Mouse (Mus musculus) limb, embryonic 12.5 days (tissue): ENCODE data around the gene Sorbs1. TPM values are rescaled to one million over a fixed set of nuclear protein-coding genes. Genes with fewer than 3 reads are reported as not detected.

ENCODE experiments used
- ATAC-seq: fragments of 200-750 bp; cut with Nextera tagmentation; 2 replicates; pipeline ENCODE4 v1.8.0; 2017; ENCODE audit warnings: low read depth, moderate TSS enrichment; ENCODE audit not compliant: insufficient number of reproducible peaks, insufficient read depth, low FRiP score, low TSS enrichment
- H3K27ac ChIP-seq: fragments of 300-500 bp; sonication (generic); 2 replicates; pipeline ENCODE4 v1.5.1; 2016; ENCODE audit warnings: mild to moderate bottlenecking, moderate library complexity
- H3K27me3 ChIP-seq: fragments of 300-500 bp; sonication (generic); 2 replicates; pipeline ENCODE4 v1.6.1; 2016; ENCODE audit warnings: mild to moderate bottlenecking, moderate library complexity
- H3K36me3 ChIP-seq: fragments of 300-500 bp; sonication (generic); 2 replicates; pipeline ENCODE4 v1.6.1; 2016; ENCODE audit warnings: mild to moderate bottlenecking, moderate library complexity
- H3K4me1 ChIP-seq: fragments of 300-500 bp; sonication (generic); replicated peaks from 2 replicates; pipeline ENCODE4 v1.6.1; 2016
- H3K4me2 ChIP-seq: fragments of 300-500 bp; sonication (generic); 2 replicates; pipeline ENCODE4 v1.6.1; 2016; ENCODE audit warnings: mild to moderate bottlenecking, moderate library complexity
- H3K4me3 ChIP-seq: fragments of 300-500 bp; sonication (generic); replicated peaks from 2 replicates; pipeline ENCODE4 v1.5.1; 2016; ENCODE audit warnings: mild to moderate bottlenecking
- H3K9ac ChIP-seq: fragments of 300-500 bp; sonication (generic); replicated peaks from 2 replicates; pipeline ENCODE4 v1.6.1; 2016; ENCODE audit warnings: mild to moderate bottlenecking, moderate library complexity
- H3K9me3 ChIP-seq: fragments of 300-500 bp; sonication (generic); 2 replicates; pipeline ENCODE4 v1.6.1; 2016; ENCODE audit warnings: mild to moderate bottlenecking, moderate library complexity
- WGBS: fragments of 180-500 bp; shearing (Covaris S2); methylation state at CpG from one replicate; pipeline ENCODE4 v1.1.7; 2016; 5-methylcytosine and 5-hydroxymethylcytosine counted together
- polyA plus RNA-seq: library from polyadenylated mRNA; unstranded; fragments of >200 nt; fragmentation: Nextera tagmentation; extraction: Ambion mirVana; gene quantifications from 2 replicates; pipeline ENCODE4 v1.2.1, GENCODE M21; 2016

Gene Sorbs1
- polyA plus RNA-seq, 1 experiment from 2014 or later, result 37.3 TPM

- 83% methylated on average over 5 of the region's 5 CpGs for WGBS
- ATAC-seq, result no peak
These were observed 120.7 kb downstream of the Sorbs1 start for GRCm38 (mm10) chr19:40392795-40393392.

DNA sequence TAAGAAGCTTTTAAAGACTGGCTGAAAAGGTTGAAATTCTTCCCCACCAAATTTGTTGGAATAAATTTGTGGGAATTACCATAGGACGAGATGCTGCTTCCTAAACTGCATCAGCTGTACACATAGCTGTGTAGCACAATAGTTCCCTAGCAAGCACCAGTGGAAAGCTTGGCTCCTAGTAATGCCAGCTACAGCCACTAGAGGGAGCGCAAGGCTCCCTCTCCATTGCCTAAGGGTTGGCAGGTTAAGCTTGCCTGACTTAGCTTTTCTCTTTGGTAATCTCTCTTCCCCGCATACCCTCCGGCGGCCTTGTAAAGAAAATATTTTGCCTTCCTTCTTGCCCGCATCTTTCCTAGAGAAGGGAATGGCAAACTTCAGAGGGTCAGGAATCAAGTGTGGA, 122.1 kb downstream of the Sorbs1 start:
- ATAC-seq, result no peak
- WGBS, result 17% methylated on average over 6 of the region's 6 CpGs
- H3K4me3 ChIP-seq, result no peak overlapping the region
- no peaks in the 10 kb centered on the region for H3K9me3 ChIP-seq
- no peak overlapping the region for H3K27ac ChIP-seq
- no peak overlapping the region for H3K4me2 ChIP-seq
- no peaks in the 10 kb centered on the region for H3K36me3 ChIP-seq
- H3K9ac ChIP-seq, result no peak overlapping the region
- no peaks in the 10 kb centered on the region for H3K27me3 ChIP-seq
- H3K4me1 ChIP-seq, result peaks cover 17% of the 10 kb centered on the region

More at GRCm38 (mm10) chr19:40392795-40393392, 120.7 kb downstream of the Sorbs1 start:
- Histone ChIP-seq H3K27me3 (no peaks in the 10 kb centered on the region), H3K4me1 (peaks cover 17% of the 10 kb centered on the region), H3K9me3 (no peaks in the 10 kb centered on the region), H3K9ac (no peak overlapping the region), H3K4me3 (no peak overlapping the region), H3K4me2 (no peak overlapping the region), H3K36me3 (no peaks in the 10 kb centered on the region), H3K27ac (no peak overlapping the region)

DNA sequence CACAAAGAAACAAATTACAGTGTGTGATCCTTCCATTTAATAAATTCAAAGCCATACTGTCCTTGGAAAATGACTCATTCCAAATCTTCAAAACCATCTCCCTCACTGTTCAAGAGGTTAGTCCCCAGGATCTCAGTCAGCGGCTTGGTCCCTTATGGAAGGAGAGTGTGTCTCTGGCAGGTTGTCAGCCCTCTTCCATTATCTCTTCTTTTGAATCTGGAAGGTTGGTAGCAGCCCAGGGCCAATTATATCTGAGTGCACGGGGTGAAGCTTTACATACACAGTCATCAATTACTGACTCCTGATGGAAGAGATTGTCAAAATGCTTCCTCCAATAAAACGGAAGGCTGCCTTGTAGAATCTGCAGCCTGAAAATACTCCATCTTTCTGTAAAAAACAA, 126.7 kb downstream of the Sorbs1 start:
- H3K36me3 ChIP-seq, result no peaks in the 10 kb centered on the region
- no peak overlapping the region for H3K4me2 ChIP-seq
- no peaks in the 10 kb centered on the region for H3K27me3 ChIP-seq
- no peaks in the 10 kb centered on the region for H3K4me1 ChIP-seq
- no peak overlapping the region for H3K9ac ChIP-seq
- WGBS, result 82% methylated on average over 3 of the region's 3 CpGs
- no peak overlapping the region for H3K4me3 ChIP-seq
- H3K27ac ChIP-seq, result no peak overlapping the region
- no peaks in the 10 kb centered on the region for H3K9me3 ChIP-seq
- ATAC-seq, result no peak

- no peaks in the 10 kb centered on the region for H3K4me1 ChIP-seq
These were observed 128.2 kb downstream of the Sorbs1 start for GRCm38 (mm10) chr19:40385334-40385733.

GRCm38 (mm10) chr19:40383931-40384330, 129.6 kb downstream of the Sorbs1 start:
- 48% methylated on average over 5 of the region's 5 CpGs for WGBS

More at GRCm38 (mm10) chr19:40385334-40385733, 128.2 kb downstream of the Sorbs1 start:
- no peak overlapping the region for H3K9ac ChIP-seq
- no peak overlapping the region for H3K4me3 ChIP-seq
- H3K36me3 ChIP-seq, result no peaks in the 10 kb centered on the region
- WGBS, result 93% methylated on average over 3 of the region's 3 CpGs
- H3K27me3 ChIP-seq, result no peaks in the 10 kb centered on the region
- H3K27ac ChIP-seq, result no peak overlapping the region
- H3K4me2 ChIP-seq, result no peak overlapping the region
- no peaks in the 10 kb centered on the region for H3K9me3 ChIP-seq
- ATAC-seq, result no peak

DNA sequence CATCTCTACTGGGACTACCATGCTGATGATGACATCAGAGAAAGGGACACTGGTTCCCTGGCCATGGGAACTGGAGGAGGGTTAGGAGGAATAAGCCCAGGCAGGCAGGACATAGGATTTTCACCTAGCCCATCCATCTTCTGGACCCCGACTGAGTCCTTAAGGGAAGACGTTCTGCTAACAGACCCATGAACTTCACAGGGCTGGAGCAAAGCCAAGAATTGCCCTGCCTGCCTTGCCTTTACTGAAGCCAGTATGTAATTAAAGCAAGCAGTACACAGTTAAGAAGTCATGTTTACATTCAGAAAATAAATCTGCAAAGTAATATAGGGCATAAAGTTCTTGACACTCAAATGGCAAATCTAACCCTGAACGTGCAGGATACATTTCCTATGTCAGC, 132.9 kb downstream of the Sorbs1 start:
- H3K9me3 ChIP-seq, result no peaks in the 10 kb centered on the region
- 54% methylated on average over 3 of the region's 3 CpGs for WGBS
- no peak for ATAC-seq

More at GRCm38 (mm10) chr19:40383931-40384330, 129.6 kb downstream of the Sorbs1 start:
- H3K36me3 ChIP-seq, result no peaks in the 10 kb centered on the region
- H3K4me1 ChIP-seq, result no peaks in the 10 kb centered on the region
- no peak overlapping the region for H3K27ac ChIP-seq
- no peak overlapping the region for H3K9ac ChIP-seq
- H3K27me3 ChIP-seq, result no peaks in the 10 kb centered on the region
- no peak overlapping the region for H3K4me3 ChIP-seq
- H3K4me2 ChIP-seq, result no peak overlapping the region
- ATAC-seq, result no peak
- no peaks in the 10 kb centered on the region for H3K9me3 ChIP-seq

DNA sequence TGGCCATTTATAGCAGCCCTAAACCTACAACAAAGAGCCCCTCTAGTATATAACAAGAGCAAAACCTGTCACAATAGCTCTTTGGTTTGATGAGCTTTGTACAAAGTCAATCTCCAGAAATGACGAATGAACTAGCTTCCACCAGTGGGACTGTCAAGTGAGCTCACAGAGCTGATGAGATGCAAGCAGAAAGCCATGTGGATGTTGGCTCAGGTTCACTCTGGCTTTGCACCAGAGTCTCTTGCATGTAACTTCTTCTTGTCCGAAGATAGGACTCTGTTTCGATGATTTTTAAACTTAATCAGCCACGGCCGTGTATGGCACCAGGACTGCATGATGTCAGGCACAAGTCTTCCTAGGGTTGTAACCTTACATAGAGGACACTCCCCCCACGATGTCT, 133.6 kb downstream of the Sorbs1 start:
- no peaks in the 10 kb centered on the region for H3K27me3 ChIP-seq

More for the DNA sequence above, 132.9 kb downstream of the Sorbs1 start:
- no peaks in the 10 kb centered on the region for H3K27me3 ChIP-seq
- peaks cover 8% of the 10 kb centered on the region; the same call in 1 of the 2 replicates for H3K4me1 ChIP-seq
- H3K36me3 ChIP-seq, result no peaks in the 10 kb centered on the region
- H3K4me3 ChIP-seq, result no peak overlapping the region
- H3K27ac ChIP-seq, result no peak overlapping the region
- H3K9ac ChIP-seq, result no peak overlapping the region
- H3K4me2 ChIP-seq, result no peak overlapping the region

GRCm38 (mm10) chr19:40379081-40379480, 134.5 kb downstream of the Sorbs1 start:
- Histone ChIP-seq H3K4me3 (no peak overlapping the region), H3K9me3 (no peaks in the 10 kb centered on the region), H3K4me1 (peaks cover 8% of the 10 kb centered on the region; the same call in 1 of the 2 replicates), H3K4me2 (no peak overlapping the region), H3K9ac (no peak overlapping the region), H3K27ac (no peak overlapping the region), H3K27me3 (no peaks in the 10 kb centered on the region), H3K36me3 (no peaks in the 10 kb centered on the region)
- no peak for ATAC-seq
- 85% methylated on average over 4 of the region's 4 CpGs for WGBS

More for the DNA sequence above, 133.6 kb downstream of the Sorbs1 start:
- no peak overlapping the region for H3K4me2 ChIP-seq
- no peaks in the 10 kb centered on the region for H3K36me3 ChIP-seq
- no peak overlapping the region for H3K9ac ChIP-seq
- no peak overlapping the region for H3K27ac ChIP-seq
- WGBS, result 85% methylated on average over 6 of the region's 6 CpGs
- peaks cover 8% of the 10 kb centered on the region; the same call in 1 of the 2 replicates for H3K4me1 ChIP-seq
- ATAC-seq, result no peak
- H3K9me3 ChIP-seq, result no peaks in the 10 kb centered on the region
- no peak overlapping the region for H3K4me3 ChIP-seq

DNA sequence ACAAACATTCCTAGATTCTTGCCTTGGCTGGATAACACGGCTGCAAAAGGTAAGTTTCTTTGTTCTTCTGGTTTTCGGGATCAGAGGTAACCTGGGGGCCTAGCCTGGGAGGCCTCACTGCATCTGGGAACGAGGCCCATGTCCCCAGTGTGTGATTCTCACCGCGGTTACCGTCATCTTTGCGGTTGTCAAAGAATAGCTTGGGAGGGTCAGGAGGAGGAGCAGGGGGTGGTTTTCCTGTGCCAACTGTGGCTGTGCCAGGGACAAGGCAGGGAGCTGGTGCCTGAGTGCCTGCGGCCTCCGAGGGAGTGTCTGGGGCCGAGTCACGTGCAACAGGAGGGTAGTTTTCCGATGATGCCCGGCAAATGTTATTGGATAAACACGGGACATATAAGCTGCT, 135.9 kb downstream of the Sorbs1 start:
- ATAC-seq, result no peak
- peaks cover 8% of the 10 kb centered on the region; the same call in 1 of the 2 replicates for H3K4me1 ChIP-seq
- H3K9ac ChIP-seq, result no peak overlapping the region
- no peak overlapping the region for H3K4me2 ChIP-seq
- H3K36me3 ChIP-seq, result no peaks in the 10 kb centered on the region
- WGBS, result 88% methylated on average over 14 of the region's 14 CpGs
- H3K9me3 ChIP-seq, result no peaks in the 10 kb centered on the region
- no peaks in the 10 kb centered on the region for H3K27me3 ChIP-seq
- H3K4me3 ChIP-seq, result no peak overlapping the region
- no peak overlapping the region for H3K27ac ChIP-seq

DNA sequence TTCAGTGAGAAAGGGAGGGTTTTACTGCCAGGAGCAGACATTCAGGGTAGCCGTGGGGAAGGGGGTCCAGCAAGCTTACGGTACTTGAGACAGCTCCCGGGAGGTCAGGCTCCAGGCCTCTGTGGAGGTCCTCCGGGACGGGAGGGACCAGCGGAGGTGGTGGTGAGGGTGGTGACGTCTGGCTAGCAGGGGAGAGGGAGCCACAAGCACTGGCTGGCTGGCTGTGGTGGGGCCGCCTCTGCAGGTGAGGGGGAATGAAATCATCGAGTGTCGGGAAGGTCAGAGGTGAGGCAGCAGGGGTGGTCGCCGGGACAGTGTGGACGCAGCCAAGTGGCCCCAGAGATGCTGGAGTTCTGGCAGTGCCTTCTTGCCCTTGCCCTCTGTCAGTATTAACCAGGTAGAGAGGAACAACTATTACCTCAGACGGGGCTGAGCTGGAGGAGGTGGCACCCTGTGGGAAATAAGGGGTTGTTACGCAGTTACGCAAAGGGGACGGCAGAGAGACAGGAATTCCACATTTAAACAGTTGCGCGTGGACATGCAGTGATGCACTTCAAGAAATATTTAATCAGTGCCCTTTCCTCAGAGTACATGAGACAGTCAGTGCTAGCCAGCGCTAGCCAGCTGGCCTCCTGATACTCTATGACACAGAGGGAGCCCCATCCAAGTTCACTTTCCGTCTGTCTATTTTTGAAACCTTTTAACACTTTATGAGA, 136.9 kb downstream of the Sorbs1 start:
- Histone ChIP-seq H3K4me1 (peaks cover 8% of the 10 kb centered on the region; the same call in 1 of the 2 replicates), H3K9me3 (no peaks in the 10 kb centered on the region), H3K36me3 (no peaks in the 10 kb centered on the region), H3K27me3 (no peaks in the 10 kb centered on the region), H3K9ac (no peak overlapping the region), H3K4me2 (no peak overlapping the region), H3K27ac (no peak overlapping the region), H3K4me3 (no peak overlapping the region)
- whole genome bisulfite sequencing, result 68% methylated on average over 21 of the region's 21 CpGs
- no peak for ATAC-seq

DNA sequence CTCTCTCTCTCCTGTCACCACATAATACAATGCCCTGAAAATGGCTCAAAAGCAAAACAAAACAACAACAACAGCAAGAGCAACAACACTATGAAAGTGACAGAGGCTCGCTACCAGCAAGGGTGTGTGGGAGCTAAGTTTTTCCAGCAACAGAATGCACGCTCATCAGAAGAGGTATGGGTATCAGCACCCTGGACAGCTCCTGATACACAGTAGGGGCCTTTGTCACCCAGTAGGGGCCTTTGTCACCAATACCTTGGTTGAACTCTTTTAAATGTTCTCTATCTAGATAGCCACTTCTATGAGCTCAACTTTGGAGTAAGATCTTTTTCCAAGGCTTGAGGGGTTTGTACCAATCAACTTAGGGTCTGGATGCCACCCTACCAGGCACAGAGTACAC, 138.9 kb downstream of the Sorbs1 start:
- Histone ChIP-seq H3K9me3 (no peaks in the 10 kb centered on the region), H3K9ac (no peak overlapping the region), H3K4me3 (no peak overlapping the region), H3K4me2 (no peak overlapping the region), H3K4me1 (peaks cover 8% of the 10 kb centered on the region; the same call in 1 of the 2 replicates), H3K27ac (no peak overlapping the region), H3K36me3 (no peaks in the 10 kb centered on the region), H3K27me3 (no peaks in the 10 kb centered on the region)
- ATAC-seq, result no peak
- 96% methylated on average over 2 of the region's 2 CpGs for WGBS
